Mouse (Mus musculus): ENCODE results near the gene Efna5. TPM values are rescaled to one million over a fixed set of nuclear protein-coding genes. Genes with fewer than 3 reads are reported as not detected.

The Efna5 gene
- total and polyA plus RNA-seq, 3 experiments = 0.04 to 0.23 TPM; not detected in 1

GRCm38 (mm10) chr17:62853741-62854140 is 27.4 kb downstream of the Efna5 start (continued):
- no peak for TF ChIP-seq IRF4 (IDR thresholded peaks at IDR 0.05; ENCODE audit: low read depth, low read length)

- no peaks in the 10 kb centered on the region for H3K36me3 ChIP-seq (replicated peaks in 1 of 2; ENCODE audit: control insufficient read depth in 1 of 2, insufficient read depth in 1 of 2, low read length in 1 of 2)
- no peaks in the 10 kb centered on the region for H3K79me2 ChIP-seq (replicated peaks; ENCODE audit: control insufficient read depth, extremely low read depth, insufficient read depth, poor library complexity, severe bottlenecking)
- no peaks in the 10 kb centered on the region for H3K9me3 ChIP-seq (replicated peaks; ENCODE audit: low read length)
- no peak overlapping the region for H3K4me3 ChIP-seq (replicated peaks in 1 of 3; ENCODE audit: low read depth in 2 of 3, low read length in 2 of 3, poor library complexity in 1 of 3)
- no peak overlapping the region for H3K9ac ChIP-seq (ENCODE audit: insufficient read depth, low read depth)
- in situ Hi-C loops (cut with MboI; ENCODE audit: low pct_ligation_motif_present, low pct_unique_long_range_greater_than_20kb, low sequenced_read_pairs) = no loop called here
- peaks cover 2 to 5% of the 10 kb centered on the region in 2 experiments; a peak in 2 of 4 replicates for H3K4me1 ChIP-seq (ENCODE audit: control insufficient read depth in 1 of 2, insufficient read depth in 2 of 2)
- TF ChIP-seq BHLHE40 (IDR thresholded peaks at IDR 0.05; ENCODE audit: low read depth, low read length) (no peak), EP300 (IDR thresholded peaks at IDR 0.05; ENCODE audit: low read length) (no peak), HCFC1 (IDR thresholded peaks at IDR 0.05; ENCODE audit: low read depth, low read length) (no peak), RAD21 (IDR thresholded peaks at IDR 0.05; ENCODE audit: low read depth, low read length) (no peak), NELFE (IDR thresholded peaks at IDR 0.05; ENCODE audit: low read depth, low read length) (no peak), ELF1 (IDR thresholded peaks at IDR 0.05; ENCODE audit: low read depth, low read length) (no peak), MXI1 (IDR thresholded peaks at IDR 0.05; ENCODE audit: low read depth, low read length) (no peak), GABPA (IDR thresholded peaks at IDR 0.05; ENCODE audit: insufficient replicate concordance, low read depth, low read length) (no peak), KAT2A (IDR thresholded peaks at IDR 0.05; ENCODE audit: insufficient replicate concordance, low read length) (no peak), RCOR1 (conservative IDR thresholded peaks at IDR 0.05; ENCODE audit: low read depth, low read length) (no peak), SMC3 (IDR thresholded peaks at IDR 0.05; ENCODE audit: low read depth, low read length) (no peak)
- no peak for DNase-seq (ENCODE audit: extremely low read depth)
- dilution Hi-C loops (cut with MboI; ENCODE audit: extremely low pct_ligation_motif_present, extremely low pct_unique_long_range_greater_than_20kb, low sequenced_read_pairs) = no loop called here
- H3K27ac ChIP-seq (ENCODE audit: insufficient read depth, low read depth) = no peak overlapping the region
- H3K4me2 ChIP-seq (ENCODE audit: insufficient read depth, low read depth, poor library complexity, severe bottlenecking) = no peak overlapping the region
- no peaks in the 10 kb centered on the region for H3K27me3 ChIP-seq (replicated peaks)
Observed at GRCm38 (mm10) chr17:62852822-62853608, 28.1 kb downstream of the Efna5 start.

- H3K4me3 ChIP-seq (replicated peaks in 1 of 3; ENCODE audit: low read depth in 2 of 3, low read length in 2 of 3, poor library complexity in 1 of 3) = no peak overlapping the region
- DNase-seq (ENCODE audit: extremely low read depth) = no peak
- H3K4me2 ChIP-seq (ENCODE audit: insufficient read depth, low read depth, poor library complexity, severe bottlenecking) = no peak overlapping the region
- TF ChIP-seq TCF12 (IDR thresholded peaks at IDR 0.05; ENCODE audit: low read depth, low read length) (no peak), GABPA (IDR thresholded peaks at IDR 0.05; ENCODE audit: insufficient replicate concordance, low read depth, low read length) (no peak), JUN (IDR thresholded peaks at IDR 0.05; ENCODE audit: insufficient read depth, low read depth, low read length) (no peak), MAFK (IDR thresholded peaks at IDR 0.05; ENCODE audit: insufficient replicate concordance, low read length) (no peak), CTCF (conservative IDR thresholded peaks at IDR 0.05 in 1 of 2, IDR thresholded peaks at IDR 0.05 in 1 of 2; ENCODE audit: low read depth in 2 of 2, low read length in 2 of 2) (no peak), USF1 (IDR thresholded peaks at IDR 0.05; ENCODE audit: low read depth, low read length) (no peak)
- no peaks in the 10 kb centered on the region for H3K9me3 ChIP-seq (replicated peaks; ENCODE audit: low read length)
- H3K4me1 ChIP-seq (ENCODE audit: control insufficient read depth in 1 of 2, insufficient read depth in 2 of 2) = no peaks in the 10 kb centered on the region
- dilution Hi-C loops (cut with MboI; ENCODE audit: extremely low pct_ligation_motif_present, extremely low pct_unique_long_range_greater_than_20kb, low sequenced_read_pairs) = no loop called here
- H3K79me2 ChIP-seq (replicated peaks; ENCODE audit: control insufficient read depth, extremely low read depth, insufficient read depth, poor library complexity, severe bottlenecking) = no peaks in the 10 kb centered on the region
- H3K27me3 ChIP-seq (replicated peaks) = no peaks in the 10 kb centered on the region
- in situ Hi-C loops (cut with MboI; ENCODE audit: low pct_ligation_motif_present, low pct_unique_long_range_greater_than_20kb, low sequenced_read_pairs) = no loop called here
- no peaks in the 10 kb centered on the region for H3K36me3 ChIP-seq (replicated peaks in 1 of 2; ENCODE audit: control insufficient read depth in 1 of 2, insufficient read depth in 1 of 2, low read length in 1 of 2)
- H3K27ac ChIP-seq (ENCODE audit: insufficient read depth, low read depth) = no peak overlapping the region
- H3K9ac ChIP-seq (ENCODE audit: insufficient read depth, low read depth) = no peak overlapping the region
Observed at GRCm38 (mm10) chr17:62851268-62851667, 29.8 kb downstream of the Efna5 start.

All from CH12.LX (cell line).